ENCODE assay signal across 9 mouse cellular contexts in the genomic region with DNA sequence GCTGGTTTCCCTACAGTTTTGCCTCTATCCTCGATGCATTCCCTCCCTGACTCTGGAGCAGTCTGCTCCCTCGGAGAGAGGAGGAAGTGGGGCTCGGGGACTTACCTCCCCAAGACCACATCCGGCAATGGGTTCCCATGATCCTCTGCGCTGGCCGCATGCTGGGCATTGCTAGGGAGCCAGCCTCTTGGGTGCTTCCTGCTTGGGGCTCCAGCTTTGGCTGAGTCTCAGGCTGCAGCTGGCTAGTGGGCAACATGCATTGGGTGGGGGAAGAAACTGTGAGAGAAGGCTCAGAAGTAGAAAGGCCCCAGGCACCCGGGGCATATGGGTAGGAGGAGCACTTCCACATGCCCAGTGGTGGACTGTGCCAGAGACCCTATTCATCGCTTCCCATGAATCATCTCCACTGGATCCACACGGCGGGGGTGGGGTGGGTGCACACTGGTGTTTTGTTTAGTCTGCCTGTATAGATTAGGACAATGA. TPM values are rescaled to one million over a fixed set of nuclear protein-coding genes. Genes with fewer than 3 reads are reported as not detected.
DNase-seq lines count a peak whose midpoint lies in the region; ATAC-seq lines count a peak whose summit lies in the region.
"Had no signal": no experiment of that assay in that cellular context is flagged by ENCODE, and none has a peak within 500 bp of the region (broad histone marks: within the 10 kb centered on the region; RNA-seq: fewer than 3 reads in every experiment).

No protein-coding gene starts in this region.

- no peaks in the 10 kb centered on the region for H3K9me3 ChIP-seq in midbrain, embryonic 10.5 days (replicated peaks)
- no peaks in the 10 kb centered on the region for H3K9me3 ChIP-seq in midbrain, embryonic 16.5 days (replicated peaks; ENCODE audit: control insufficient read depth, low read length, poor library complexity, severe bottlenecking)
- H3K9me3 ChIP-seq in heart, embryonic 10.5 days, result no peaks in the 10 kb centered on the region
- no peaks in the 10 kb centered on the region for H3K9me3 ChIP-seq in neural tube, embryonic 15.5 days (replicated peaks)
- H3K9me3 ChIP-seq: midbrain, embryonic 12.5 days had no signal

- no peaks in the 10 kb centered on the region for H3K27me3 ChIP-seq in midbrain, embryonic 10.5 days (ENCODE audit: low read depth, poor library complexity, severe bottlenecking)
- H3K27me3 ChIP-seq in midbrain, embryonic 16.5 days (ENCODE audit: control insufficient read depth, insufficient read depth, low read depth, low read length), result no peaks in the 10 kb centered on the region
- peaks cover 7% of the 10 kb centered on the region for H3K27me3 ChIP-seq in heart, embryonic 10.5 days (ENCODE audit: insufficient read depth, poor library complexity, severe bottlenecking)
- no peaks in the 10 kb centered on the region for H3K27me3 ChIP-seq in neural tube, embryonic 15.5 days (replicated peaks)
- H3K27me3 ChIP-seq: midbrain, embryonic 12.5 days had no signal

- no peak overlapping the region for H3K9ac ChIP-seq in midbrain, embryonic 16.5 days (ENCODE audit: low read depth, low read length)
- H3K9ac ChIP-seq in neural tube, embryonic 15.5 days (replicated peaks), result no peak overlapping the region
- H3K9ac ChIP-seq: midbrain, embryonic 12.5 days had no signal

- H3K27ac ChIP-seq in midbrain, embryonic 10.5 days (replicated peaks), result 0 out of 2 replicates have a peak overlapping the region, but pooled peaks have one; percentile 10
- no peak overlapping the region for H3K27ac ChIP-seq in midbrain, embryonic 16.5 days (ENCODE audit: low read length)
- peak overlapping the region; percentile 82 for H3K27ac ChIP-seq in heart, embryonic 10.5 days
- no peak overlapping the region for H3K27ac ChIP-seq in neural tube, embryonic 15.5 days (replicated peaks)
- H3K27ac ChIP-seq: midbrain, embryonic 12.5 days had no signal

- intact Hi-C loops in left cerebral cortex, postnatal 14 days (cut with DNase I), result no loop called here

- 71% methylated on average over 10 of the region's 10 CpGs for WGBS in midbrain, embryonic 10.5 days
- WGBS in midbrain, embryonic 16.5 days, result 72% methylated on average over 10 of the region's 10 CpGs
- WGBS in heart, embryonic 10.5 days, result 58% methylated on average over 10 of the region's 10 CpGs
- 55% methylated on average over 10 of the region's 10 CpGs for WGBS in neural tube, embryonic 15.5 days

- DNase-seq in midbrain, embryonic 10.5 days (ENCODE audit: low spot score), result no peak
- peak; percentile 71 for DNase-seq in adrenal gland, postnatal 14 days
- DNase-seq in heart, embryonic 10.5 days (ENCODE audit: low spot score), result no peak
- peak; percentile 53 to 58 for DNase-seq in left cerebral cortex, postnatal 14 days (ENCODE audit: low spot score in 2 of 2)
- DNase-seq in thymus, postnatal 14 days, result peak; percentile 97

- ATAC-seq in midbrain, embryonic 16.5 days, result no peak
- ATAC-seq in monocyte, adult 5-6 weeks (replicated peaks; ENCODE audit: insufficient number of reproducible peaks, low FRiP score, low TSS enrichment, poor library complexity, severe bottlenecking), result peak; percentile 72
- no peak for ATAC-seq in neural tube, embryonic 15.5 days (ENCODE audit: low FRiP score)

- no peaks in the 10 kb centered on the region for H3K36me3 ChIP-seq in midbrain, embryonic 10.5 days
- no peaks in the 10 kb centered on the region for H3K36me3 ChIP-seq in midbrain, embryonic 16.5 days (ENCODE audit: control insufficient read depth, insufficient read depth, low read length)
- no peaks in the 10 kb centered on the region for H3K36me3 ChIP-seq in heart, embryonic 10.5 days
- no peaks in the 10 kb centered on the region for H3K36me3 ChIP-seq in neural tube, embryonic 15.5 days
- H3K36me3 ChIP-seq: midbrain, embryonic 12.5 days had no signal

- H3K4me2 ChIP-seq in midbrain, embryonic 16.5 days (ENCODE audit: low read length), result no peak overlapping the region
- H3K4me2 ChIP-seq in neural tube, embryonic 15.5 days, result no peak overlapping the region
- H3K4me2 ChIP-seq: midbrain, embryonic 12.5 days had no signal

- peaks cover 26% of the 10 kb centered on the region for H3K4me1 ChIP-seq in midbrain, embryonic 10.5 days
- no peaks in the 10 kb centered on the region for H3K4me1 ChIP-seq in midbrain, embryonic 16.5 days (ENCODE audit: control insufficient read depth, insufficient read depth, low read length)
- peaks cover 47% of the 10 kb centered on the region for H3K4me1 ChIP-seq in heart, embryonic 10.5 days
- peaks cover 18% of the 10 kb centered on the region for H3K4me1 ChIP-seq in neural tube, embryonic 15.5 days

- no peak overlapping the region for H3K4me3 ChIP-seq in midbrain, embryonic 10.5 days
- H3K4me3 ChIP-seq in midbrain, embryonic 16.5 days (ENCODE audit: low read depth, low read length), result no peak overlapping the region
- H3K4me3 ChIP-seq in heart, embryonic 10.5 days, result no peak overlapping the region
- no peak overlapping the region for H3K4me3 ChIP-seq in neural tube, embryonic 15.5 days (replicated peaks)
- H3K4me3 ChIP-seq: midbrain, embryonic 12.5 days had no signal

RNA-seq across cellular contexts. Expression of a gene that starts 4.7 kb away (rescaled TPM):
- 49.5 and 63.7 TPM in 2 replicates for polyA plus RNA-seq in midbrain, embryonic 10.5 days (2016; fragmentation: Nextera tagmentation; extraction: Ambion mirVana)
- polyA plus RNA-seq in midbrain, embryonic 16.5 days (2015; fragmentation: Nextera tagmentation; extraction: Ambion mirVana), result 117 and 125 TPM in 2 replicates
- 259 and 278 TPM in 2 replicates for total RNA-seq in adrenal gland, postnatal 14 days (2021)
- 56.6 and 69.3 TPM in 2 replicates for polyA plus RNA-seq in heart, embryonic 10.5 days (2016; fragmentation: Nextera tagmentation; extraction: Ambion mirVana)
- 100 to 1,000 TPM; 159 to 165 TPM for total RNA-seq in left cerebral cortex, postnatal 14 days (2021)
- 63.2 to 87.6 TPM (median 76.2 TPM) in 3 replicates for total RNA-seq in monocyte, adult 5-6 weeks (2017)
- polyA plus RNA-seq in neural tube, embryonic 15.5 days (2015; fragmentation: Nextera tagmentation; extraction: Ambion mirVana), result 89.5 and 102 TPM in 2 replicates

Comparison
In these comparisons a context has a peak if more than half of its experiments do, and no peak if none do; other contexts are left out.
1. H3K27ac ChIP-seq: peak in midbrain, embryonic 10.5 days (single experiment) and heart, embryonic 10.5 days (single experiment); none in midbrain, embryonic 16.5 days (single experiment) and neural tube, embryonic 15.5 days (single experiment).
2. DNase-seq: peak in adrenal gland, postnatal 14 days (single experiment), left cerebral cortex, postnatal 14 days (2 of 2) and thymus, postnatal 14 days (single experiment); none in midbrain, embryonic 10.5 days (single experiment) and heart, embryonic 10.5 days (single experiment).